ENCODE assay signal across 8 mouse cellular contexts in the genomic region with DNA sequence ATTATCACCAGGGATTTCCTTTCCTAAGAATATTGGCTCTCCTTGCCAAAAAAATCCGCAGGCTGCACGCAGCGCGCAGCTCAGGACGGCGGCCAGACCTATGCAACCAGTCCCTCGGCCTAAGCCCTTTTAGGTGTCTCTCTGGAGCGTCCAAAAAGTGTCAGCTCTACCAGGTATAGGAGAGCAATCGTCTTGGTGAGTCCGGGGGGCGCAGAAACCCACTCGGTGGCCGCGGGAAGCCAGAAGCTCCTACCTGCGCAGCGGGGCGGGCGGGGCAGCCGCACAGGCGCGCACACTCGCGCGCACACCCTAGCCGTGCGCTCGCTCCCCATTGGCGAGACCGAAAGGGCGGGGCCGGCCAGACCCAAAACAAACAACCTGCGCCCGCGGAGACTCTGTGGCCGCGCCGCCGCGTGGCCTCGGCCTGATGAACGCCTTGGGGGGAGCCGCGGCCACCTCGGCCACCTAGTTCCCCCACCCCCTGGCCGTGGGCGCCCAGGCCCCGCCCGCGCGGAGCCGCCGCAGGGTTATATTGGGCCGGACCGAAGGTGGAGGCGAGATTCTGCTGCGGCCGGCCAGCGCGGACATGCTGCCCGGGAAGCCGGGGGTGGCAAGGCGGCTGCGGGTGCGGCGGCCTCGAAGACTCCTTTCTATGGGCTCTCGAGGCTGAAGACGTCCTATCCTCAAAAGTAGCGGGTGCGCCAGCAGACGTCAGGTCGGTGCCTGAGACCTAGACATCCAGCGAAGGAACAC. TPM values are rescaled to one million over a fixed set of nuclear protein-coding genes. Genes with fewer than 3 reads are reported as not detected.
A peak's percentile ranks its signal among the peaks of the same experiment; 100 is the strongest.
DNase-seq lines count a peak whose midpoint lies in the region; ATAC-seq and TF ChIP-seq lines count a peak whose summit lies in the region.

No protein-coding gene starts in this region.

- H3K36me3 ChIP-seq in kidney, adult 2 months (ENCODE audit: control insufficient read depth, insufficient read depth, low read length): no peaks in the 10 kb centered on the region
- H3K36me3 ChIP-seq in liver, embryonic 16.5 days (ENCODE audit: control insufficient read depth, insufficient read depth): no peaks in the 10 kb centered on the region
- H3K36me3 ChIP-seq in neural tube, embryonic 11.5 days (ENCODE audit: control insufficient read depth, insufficient read depth, low read length): no peaks in the 10 kb centered on the region

- no peak for TF ChIP-seq CTCF in kidney, adult 2 months (conservative IDR thresholded peaks at IDR 0.05; ENCODE audit: insufficient read depth, insufficient read length, low read depth, low read length)

- H3K27ac ChIP-seq in kidney, adult 2 months (ENCODE audit: insufficient read depth, low read depth, low read length): peak overlapping the region; percentile 37; the same call in 1 of the 2 replicates
- peak overlapping the region; percentile 23; the same call in 1 of the 2 replicates for H3K27ac ChIP-seq in liver, embryonic 16.5 days (ENCODE audit: low read length)
- no peak overlapping the region for H3K27ac ChIP-seq in neural tube, embryonic 11.5 days (ENCODE audit: low read depth, low read length)

- no peaks in the 10 kb centered on the region for H3K9me3 ChIP-seq in liver, embryonic 16.5 days (replicated peaks; ENCODE audit: control insufficient read depth, low read length)
- 0 out of 2 replicates have a peak, but pooled peaks cover 3% of the 10 kb centered on the region for H3K9me3 ChIP-seq in neural tube, embryonic 11.5 days (ENCODE audit: control insufficient read depth, low read length)

- H3K27me3 ChIP-seq in kidney, adult 2 months (replicated peaks; ENCODE audit: control insufficient read depth, insufficient read depth, low read length): peaks cover 1% of the 10 kb centered on the region; the same call in 1 of the 2 replicates
- H3K27me3 ChIP-seq in liver, embryonic 16.5 days (ENCODE audit: control insufficient read depth, insufficient read depth, low read depth, low read length): peaks cover 48% of the 10 kb centered on the region
- peaks cover 78% of the 10 kb centered on the region for H3K27me3 ChIP-seq in neural tube, embryonic 11.5 days (ENCODE audit: control insufficient read depth, insufficient read depth, low read length)

- peak overlapping the region; percentile 62 for H3K4me2 ChIP-seq in liver, embryonic 16.5 days (ENCODE audit: low read depth, low read length)
- peak overlapping the region; percentile 96 for H3K4me2 ChIP-seq in neural tube, embryonic 11.5 days (ENCODE audit: low read depth)

- peak; percentile 86 for ATAC-seq in liver, embryonic 16.5 days (ENCODE audit: low read depth)
- peak; percentile 18; the same call in 1 of the 2 replicates for ATAC-seq in neural tube, embryonic 11.5 days (ENCODE audit: insufficient read depth, low FRiP score, low TSS enrichment)

- peak overlapping the region; percentile 61 for H3K9ac ChIP-seq in liver, embryonic 16.5 days (ENCODE audit: low read depth, low read length)
- no peak overlapping the region; the same call in none of the 2 replicates for H3K9ac ChIP-seq in neural tube, embryonic 11.5 days (ENCODE audit: low read length)

- DNase-seq in frontal cortex, postnatal 36 days (ENCODE audit: low spot score in 2 of 2): peak; percentile 10 to 19
- no peak for DNase-seq in frontal cortex, postnatal 25 days (ENCODE audit: low spot score in 2 of 2)
- DNase-seq in cerebellum, postnatal 14 days: peak; percentile 48 to 64
- DNase-seq in heart, adult 9 months (ENCODE audit: low spot score in 2 of 2): peak; percentile 30 to 32
- DNase-seq in kidney, adult 2 months: peak; percentile 87
- DNase-seq in neural tube, embryonic 11.5 days (ENCODE audit: low spot score): peak; percentile 60
- DNase-seq in thymus, postnatal 36 days: peak; percentile 6 to 12

- TF ChIP-seq POLR2A in kidney, adult 2 months (IDR thresholded peaks at IDR 0.05; ENCODE audit: low read depth, low read length): no peak

- H3K4me3 ChIP-seq in kidney, adult 2 months (ENCODE audit: insufficient read depth, low read depth, low read length): peak overlapping the region; percentile 62
- peak overlapping the region; percentile 61 for H3K4me3 ChIP-seq in liver, embryonic 16.5 days (ENCODE audit: low read depth, low read length)
- H3K4me3 ChIP-seq in neural tube, embryonic 11.5 days (ENCODE audit: low read depth, low read length): peak overlapping the region; percentile 52

- WGBS in kidney, adult 2 months: 1% methylated on average over 73 of the region's 73 CpGs
- WGBS in liver, embryonic 16.5 days (ENCODE audit: insufficient replicate concordance): under 1% methylated on average over 73 of the region's 73 CpGs
- under 1% methylated on average over 70 of the region's 73 CpGs for WGBS in neural tube, embryonic 11.5 days

- H3K4me1 ChIP-seq in kidney, adult 2 months (ENCODE audit: control insufficient read depth, insufficient read depth, low read length): no peaks in the 10 kb centered on the region
- H3K4me1 ChIP-seq in liver, embryonic 16.5 days (ENCODE audit: control insufficient read depth, low read depth, low read length): no peaks in the 10 kb centered on the region; the same call in 1 of the 2 replicates
- peaks cover 13% of the 10 kb centered on the region for H3K4me1 ChIP-seq in neural tube, embryonic 11.5 days (ENCODE audit: control insufficient read depth, insufficient read depth, low read length)

RNA-seq across cellular contexts. Expression of a gene that starts 1.2 kb away (rescaled TPM):
- 0.30 and 0.39 TPM in 2 replicates for polyA plus RNA-seq in kidney, adult 2 months (2012; rRNA removed)
- not detected in 2 replicates for polyA plus RNA-seq in liver, embryonic 16.5 days (2015; fragmentation: Nextera tagmentation; extraction: Ambion mirVana)
- polyA plus RNA-seq in neural tube, embryonic 11.5 days (2014; fragmentation: Nextera tagmentation; extraction: Ambion mirVana): not detected in 2 replicates

RNA-seq across cellular contexts. Expression of a gene that starts 2.0 kb away (rescaled TPM):
- 13.9 and 25.9 TPM in 2 replicates for polyA plus RNA-seq in kidney, adult 2 months (2012; rRNA removed)
- polyA plus RNA-seq in liver, embryonic 16.5 days (2015; fragmentation: Nextera tagmentation; extraction: Ambion mirVana): 0.68 and 0.98 TPM in 2 replicates
- polyA plus RNA-seq in neural tube, embryonic 11.5 days (2014; fragmentation: Nextera tagmentation; extraction: Ambion mirVana): 1.7 and 1.9 TPM in 2 replicates

Comparison
In these comparisons a context has a peak if more than half of its experiments do, and no peak if none do; other contexts are left out.
1. DNase-seq: peak in frontal cortex, postnatal 36 days (2 of 2), cerebellum, postnatal 14 days (2 of 2), heart, adult 9 months (2 of 2), kidney, adult 2 months (single experiment), neural tube, embryonic 11.5 days (single experiment) and thymus, postnatal 36 days (2 of 2); none in frontal cortex, postnatal 25 days (0 of 2).
2. Peak in every context shown above with its lines, with median percentiles within 50 percentile points of each other: H3K4me3 ChIP-seq.